Mouse (Mus musculus) hematopoietic stem cell, adult 5-6 weeks (primary cell): ENCODE measurements around the gene Ripk4. TPM values are rescaled to one million over a fixed set of nuclear protein-coding genes. Genes with fewer than 3 reads are reported as not detected.
A peak's percentile ranks its signal among the peaks of the same experiment; 100 is the strongest.

ENCODE experiments used
- ATAC-seq, 2 experiments: fragments of 125-278 bp in 1 of 2; replicated peaks in 1 of 2; 2 replicates each; pipeline ENCODE4 v1.8.0; 2016 to 2017; ENCODE audit warnings: inconsistent platforms in 2 of 2, mild to moderate bottlenecking in 2 of 2, moderate number of reproducible peaks in 2 of 2, low read depth in 1 of 2, moderate TSS enrichment in 1 of 2; ENCODE audit not compliant: low FRiP score in 2 of 2, poor library complexity in 2 of 2, severe bottlenecking in 2 of 2, insufficient read depth in 1 of 2, low TSS enrichment in 1 of 2
- total RNA-seq: library from RNA; stranded (forward); fragments of 172-1452, 232-1000 nt; gene quantifications from 2 replicates; pipeline ENCODE4 v1.2.3, GENCODE M21; 2017

Gene Ripk4
- total RNA-seq, 1 experiment from 2014 or later, result not detected

DNA sequence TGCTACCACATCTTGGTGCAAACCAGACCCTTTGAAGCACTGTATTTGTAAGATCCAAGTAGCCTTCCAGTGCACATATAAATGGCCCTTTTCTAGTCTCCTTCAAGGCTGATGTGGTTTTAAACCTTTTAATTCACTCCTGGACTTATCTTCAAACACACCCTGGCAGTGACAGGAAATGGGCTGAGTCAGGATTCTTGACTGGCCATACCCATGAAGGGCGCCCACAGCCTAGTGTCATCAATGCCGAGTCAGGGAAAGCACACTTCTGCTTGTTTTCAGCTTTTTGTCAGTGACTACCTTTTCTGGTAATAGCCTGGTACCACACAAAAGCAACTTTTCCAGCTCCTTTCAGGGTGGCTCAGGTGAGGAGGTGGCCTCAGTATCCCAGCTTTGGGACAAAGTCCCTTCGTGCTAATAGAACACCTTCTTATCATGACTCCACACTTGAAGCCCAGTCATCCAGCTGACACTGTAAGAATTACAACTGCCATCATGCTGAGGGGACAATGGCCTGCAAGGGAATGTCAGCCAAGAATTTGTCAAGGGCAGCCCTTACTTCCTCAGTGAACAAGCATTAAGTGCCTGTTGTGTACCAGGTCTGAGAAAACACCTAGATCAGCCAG lies 11.2 kb downstream of the Ripk4 start:
- ATAC-seq, result peak in 1 of 2 experiments; percentile 13; a peak in 1 of 4 replicates

DNA sequence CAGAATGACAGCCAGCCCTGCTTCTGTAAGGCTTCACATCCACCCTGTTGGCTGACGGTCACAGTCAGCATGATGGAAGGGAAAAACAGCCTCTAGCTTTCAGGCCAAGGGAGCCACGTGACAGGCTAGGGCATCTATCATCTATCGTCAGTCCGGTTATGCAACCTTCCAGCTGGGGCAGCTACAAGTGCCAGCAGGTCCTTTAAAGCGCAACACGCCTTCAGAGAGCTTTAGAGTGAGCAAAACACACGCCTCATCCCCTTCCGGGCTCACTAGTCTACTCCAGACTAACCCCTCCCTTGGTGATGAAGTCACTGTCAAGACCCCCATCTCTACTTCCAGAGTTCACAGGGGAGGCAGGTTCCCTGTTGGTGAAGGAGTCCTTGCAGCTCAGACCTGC lies 11.7 kb downstream of the Ripk4 start:
- ATAC-seq, result peak in 1 of 2 experiments; percentile 34; a peak in 1 of 4 replicates

DNA sequence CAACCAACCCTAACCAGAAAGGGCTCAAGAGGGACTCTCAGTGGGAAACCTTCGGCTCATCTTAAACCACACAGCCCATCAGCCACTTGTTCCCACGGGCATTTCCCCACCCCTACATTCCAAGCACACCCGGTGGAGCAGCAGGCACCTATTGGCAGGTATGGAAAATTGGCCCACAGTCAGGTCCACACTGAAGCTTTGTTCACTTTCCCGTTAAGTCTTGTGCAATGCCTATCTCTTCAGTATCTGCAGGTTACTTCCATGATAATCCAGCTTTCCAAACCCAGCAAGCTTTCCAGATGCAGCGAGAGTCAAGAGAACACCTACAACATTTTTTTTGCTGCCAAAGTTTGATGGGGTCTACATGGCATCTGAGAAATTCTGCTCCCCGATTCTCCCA lies 15.2 kb downstream of the Ripk4 start:
- ATAC-seq, result no peak

DNA sequence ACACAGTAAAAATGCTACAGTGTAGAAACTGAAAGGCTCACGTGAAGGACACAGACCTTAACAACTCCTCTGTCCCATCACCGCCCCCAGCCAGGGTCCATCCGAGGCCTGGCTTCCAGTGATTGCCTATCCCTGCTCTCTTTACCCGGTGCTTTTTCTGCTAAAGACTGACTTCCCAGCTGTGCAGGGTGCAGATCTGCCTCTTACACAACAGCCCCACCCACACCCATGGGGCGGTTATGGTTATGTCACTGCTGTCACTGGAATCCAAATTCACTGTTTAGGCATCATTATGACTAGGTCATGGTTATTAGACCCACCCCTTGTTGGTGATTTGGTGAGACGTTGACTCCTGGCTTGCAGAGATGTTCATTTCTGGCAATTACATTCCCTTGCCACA lies 25.6 kb downstream of the Ripk4 start:
- no peak for ATAC-seq

DNA sequence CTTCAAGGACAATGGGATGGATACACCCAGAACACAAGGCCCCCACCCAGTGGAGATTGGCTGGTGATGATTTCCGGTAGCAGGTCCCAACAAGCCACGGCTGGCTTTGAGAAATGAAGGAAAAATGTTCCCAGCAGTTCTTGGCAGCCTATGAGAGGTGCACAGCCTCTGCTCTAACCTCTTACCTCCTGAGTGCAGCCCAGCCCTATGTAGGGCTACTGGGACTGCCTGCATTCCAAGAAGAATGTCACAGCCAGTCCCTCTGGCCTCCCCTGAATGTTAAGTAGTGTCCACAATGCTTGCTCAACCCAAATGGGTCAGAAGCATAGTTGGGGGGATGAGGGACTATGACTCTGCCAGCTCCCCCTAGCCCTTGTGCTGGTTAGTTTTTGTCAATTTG lies 27.0 kb downstream of the Ripk4 start:
- no peak for ATAC-seq

DNA sequence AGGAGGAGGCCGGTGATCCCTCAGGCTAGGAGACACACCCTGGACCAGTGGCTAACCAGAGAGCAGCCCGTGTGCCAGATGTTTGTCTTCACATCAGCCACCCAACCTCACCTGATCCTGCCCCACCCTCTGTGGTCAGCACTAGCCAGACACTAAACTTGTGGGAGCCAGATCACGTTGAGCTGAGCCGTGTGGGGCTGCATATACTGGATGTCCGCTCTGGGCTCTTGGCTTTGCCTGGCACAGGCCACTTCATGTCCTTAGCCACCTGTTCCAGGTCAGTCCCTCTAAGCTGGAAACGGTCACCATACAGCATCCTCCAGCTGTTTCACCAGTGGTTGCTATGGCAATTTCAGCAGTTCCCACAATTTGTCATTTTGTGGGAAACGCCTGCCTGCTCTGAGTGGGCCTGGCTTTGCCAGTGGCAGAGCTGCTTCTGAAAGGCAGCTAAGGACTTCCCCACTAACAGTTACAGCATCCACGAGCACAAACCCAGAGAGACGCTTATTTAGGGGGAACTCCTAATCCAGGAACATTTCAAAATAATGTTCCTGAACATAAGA lies 28.7 kb downstream of the Ripk4 start:
- ATAC-seq, result no peak

DNA sequence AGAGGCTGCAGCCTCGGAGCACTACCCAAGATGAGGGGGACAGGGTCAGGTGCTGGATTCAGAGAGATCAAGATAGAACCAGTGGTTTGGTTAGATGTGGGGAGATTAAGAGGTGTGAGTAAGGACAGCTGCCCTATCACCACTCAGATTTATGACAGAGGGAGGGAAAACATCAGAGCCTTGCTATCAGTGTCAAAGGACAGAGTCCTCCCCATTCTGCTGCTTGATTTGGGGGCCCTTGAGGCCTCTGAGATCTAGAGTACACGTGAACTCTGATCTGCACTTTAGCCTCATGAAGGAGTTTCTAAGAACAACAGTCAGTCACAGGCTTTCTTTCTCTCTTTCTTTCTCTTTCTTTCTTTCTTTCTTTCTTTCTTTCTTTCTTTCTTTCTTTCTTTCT lies 30.0 kb downstream of the Ripk4 start:
- no peak for ATAC-seq

DNA sequence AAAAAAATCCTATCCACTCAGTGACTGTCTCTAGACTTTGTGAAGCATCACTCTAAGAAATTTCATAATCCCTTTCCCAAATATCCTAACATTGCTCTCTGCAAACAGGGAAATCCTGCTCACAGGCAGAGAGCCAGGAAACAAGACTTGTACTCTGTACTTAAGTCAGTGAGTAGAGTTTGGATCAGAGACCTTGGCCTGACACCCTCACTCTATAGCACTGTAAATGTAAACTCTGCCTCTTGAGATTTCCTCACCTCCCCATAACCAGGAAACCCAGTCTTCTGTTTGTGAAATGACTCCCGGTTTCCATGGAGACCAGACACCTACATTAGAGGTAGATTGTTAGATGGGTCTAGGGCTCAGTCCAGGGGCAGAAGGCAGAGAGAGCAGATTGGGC lies 33.3 kb downstream of the Ripk4 start:
- ATAC-seq, result no peak

DNA sequence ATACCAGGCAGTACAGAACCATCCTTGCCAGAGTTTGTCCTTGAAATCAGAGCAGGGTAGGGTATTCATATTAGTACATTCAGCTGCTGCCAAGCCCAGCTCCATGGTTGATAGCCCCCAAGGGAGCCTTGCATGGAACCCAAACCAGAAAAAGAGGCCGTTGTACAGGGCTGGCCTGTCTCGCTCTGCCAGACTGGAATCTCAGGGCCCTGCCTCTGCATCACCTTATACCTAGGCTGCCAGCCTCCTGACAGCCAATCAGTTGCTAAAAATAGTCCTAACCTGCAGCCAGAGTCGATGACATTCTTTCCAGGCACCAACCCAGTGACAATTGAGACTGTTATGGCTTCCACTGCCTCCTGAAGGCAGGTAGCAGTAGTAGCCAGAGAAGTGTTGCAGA lies 37.2 kb downstream of the Ripk4 start:
- no peak for ATAC-seq

DNA sequence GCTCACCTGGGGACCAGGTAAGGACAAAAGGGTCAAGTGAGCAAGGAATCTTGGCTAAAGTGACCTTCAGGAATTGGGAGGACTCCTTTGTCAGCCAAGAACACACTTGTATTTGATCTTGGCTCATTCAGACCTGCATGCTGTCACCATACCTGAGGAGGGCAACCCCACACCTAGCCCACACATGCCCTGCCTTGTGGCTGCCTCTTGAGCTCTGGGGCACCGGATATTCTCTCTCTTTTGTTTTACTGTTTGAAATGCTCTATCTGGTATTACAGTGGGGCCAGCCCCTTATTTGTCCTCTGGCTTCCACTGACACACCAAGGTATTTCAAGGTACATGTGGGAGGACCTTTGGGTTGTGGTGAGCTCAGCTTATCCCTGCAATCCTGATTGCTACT lies 43.5 kb downstream of the Ripk4 start:
- ATAC-seq, result no peak

DNA sequence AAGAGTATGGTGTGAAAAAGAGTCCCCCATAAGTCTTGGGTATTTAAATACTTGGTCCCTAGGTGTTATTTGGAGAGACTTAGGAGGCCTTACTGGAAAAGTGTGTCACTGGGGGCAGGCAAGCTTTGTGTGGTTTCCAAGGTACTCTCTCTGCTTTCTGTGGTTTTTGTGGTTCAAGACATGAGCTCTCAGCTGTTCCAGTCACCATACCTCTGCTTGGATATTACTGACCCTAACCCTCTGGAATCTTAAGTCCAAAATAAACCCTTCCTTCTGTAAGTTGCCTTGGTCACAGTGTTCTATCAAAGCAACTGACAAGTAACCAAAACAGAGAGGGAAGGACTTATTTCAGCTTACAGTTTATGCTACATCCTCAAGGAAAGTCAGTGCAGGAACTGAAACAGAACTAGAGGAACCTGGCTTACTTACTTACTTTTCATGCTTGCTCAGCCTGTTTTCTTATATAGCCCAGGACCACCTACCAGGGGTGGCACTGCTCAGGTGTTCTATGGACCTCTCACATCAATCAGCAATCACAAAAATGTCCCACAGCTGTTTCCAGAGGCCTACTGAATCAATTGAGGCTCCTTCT lies 44.1 kb downstream of the Ripk4 start:
- no peak for ATAC-seq

DNA sequence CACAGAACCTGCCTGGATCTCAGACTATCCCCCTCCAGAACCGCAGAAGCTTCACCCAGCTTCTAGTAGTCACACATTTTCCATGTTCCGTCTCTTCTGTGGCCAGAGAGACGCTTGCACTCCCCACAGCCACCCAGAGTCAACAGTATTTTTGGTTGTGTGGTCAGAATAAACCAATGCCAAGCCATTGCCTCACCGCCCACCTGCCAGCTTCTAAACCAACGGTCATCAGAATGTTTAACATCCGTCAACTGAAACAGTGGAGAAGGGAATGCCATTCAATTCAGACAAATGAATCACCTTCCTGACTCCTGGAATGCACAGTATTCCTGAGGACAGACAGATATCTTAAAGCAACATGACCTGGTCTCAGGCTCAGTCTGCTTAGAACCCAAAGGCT lies 47.0 kb downstream of the Ripk4 start:
- ATAC-seq, result no peak

DNA sequence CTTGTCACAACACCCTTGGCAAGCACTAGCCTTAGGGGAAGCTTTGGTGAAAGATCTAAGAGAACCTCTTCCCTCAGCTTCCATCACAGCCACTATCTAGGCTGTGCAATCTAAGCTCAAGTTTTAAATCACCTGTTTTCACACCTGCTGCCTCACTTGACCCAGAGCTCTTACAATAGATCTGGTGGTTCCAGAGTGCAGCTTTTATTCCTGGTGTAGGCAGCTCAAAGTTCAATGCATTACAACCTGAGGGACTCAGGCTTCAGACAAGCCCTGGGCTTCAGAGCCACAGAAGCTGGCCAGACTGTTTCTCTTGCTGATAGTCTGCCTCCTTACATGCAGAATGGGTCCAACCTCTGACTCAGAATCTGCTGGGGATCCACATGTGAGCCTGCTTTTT lies 51.5 kb downstream of the Ripk4 start:
- no peak for ATAC-seq

DNA sequence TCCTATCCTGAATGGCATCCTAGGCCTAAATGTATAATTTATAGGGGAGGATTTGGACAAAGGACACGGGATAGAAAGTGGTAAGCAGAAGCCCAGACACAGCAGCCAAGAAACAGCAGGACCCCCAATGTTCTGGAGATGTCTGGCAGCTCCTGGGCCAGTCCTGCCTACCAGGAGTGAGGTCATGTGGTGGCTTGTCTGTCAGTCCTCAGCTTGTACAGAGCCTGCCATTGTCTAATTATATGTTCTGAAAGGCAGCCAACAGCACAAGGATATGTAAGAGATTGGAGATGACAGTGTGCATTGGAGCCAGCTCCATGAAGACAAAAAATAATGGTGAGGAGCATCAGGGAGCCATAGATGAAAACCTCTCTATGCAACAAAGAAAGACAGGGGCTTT lies 61.7 kb downstream of the Ripk4 start:
- no peak for ATAC-seq

DNA sequence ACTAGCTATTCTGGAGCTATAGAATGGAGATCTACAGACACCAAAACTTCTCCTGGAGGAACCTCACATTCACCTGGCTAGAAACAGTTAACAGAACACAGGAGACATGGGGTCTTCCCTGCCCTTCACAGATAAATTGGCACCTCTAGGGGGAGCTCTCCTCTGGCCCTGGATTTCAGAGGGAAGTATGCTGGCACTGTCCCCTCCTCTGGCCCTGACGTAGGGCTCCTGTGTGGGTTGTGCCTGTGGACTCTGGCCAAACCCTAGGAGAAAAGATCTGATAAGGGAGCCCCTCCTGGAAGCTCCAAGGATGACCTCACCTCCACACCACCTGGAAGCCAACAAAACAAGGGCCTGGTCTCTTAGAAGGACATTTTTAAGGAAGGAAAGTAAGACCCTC lies 65.8 kb downstream of the Ripk4 start:
- ATAC-seq, result peak; percentile 25 to 56; a peak in 2 of 4 replicates

DNA sequence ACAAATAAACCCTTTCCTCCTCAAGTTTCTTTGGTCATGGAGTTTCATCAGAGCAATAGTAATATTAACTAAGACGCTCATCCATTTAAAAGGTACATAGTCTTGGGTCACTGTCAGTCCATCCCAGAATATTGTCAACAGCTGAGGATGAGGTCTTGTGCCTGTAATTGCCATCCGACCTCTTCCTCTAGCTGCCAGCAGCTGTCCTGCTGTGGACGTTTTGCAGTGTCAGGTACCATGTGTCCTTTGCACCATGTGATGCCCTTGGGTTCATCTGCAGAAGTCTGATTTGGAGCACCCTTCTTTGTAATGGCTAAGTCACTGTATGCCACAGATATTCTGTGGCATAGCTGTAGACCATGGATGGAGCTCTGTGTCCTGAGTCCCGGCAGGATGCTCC lies 67.9 kb downstream of the Ripk4 start:
- ATAC-seq, result no peak
